Mouse (Mus musculus) bone marrow macrophage, adult 2 months (primary cell): ENCODE data around the gene Gm13283.

Source experiments
- CTCF ChIP-seq: IDR thresholded peaks from 2 replicates; pipeline ENCODE4 v1.5.1; 2012; ENCODE audit warnings: low read depth, mild to moderate bottlenecking, low read length, moderate library complexity
- POLR2A ChIP-seq: IDR thresholded peaks from 2 replicates; pipeline ENCODE4 v1.6.1; 2012; ENCODE audit warnings: mild to moderate bottlenecking, low read depth, low read length, borderline replicate concordance

DNA sequence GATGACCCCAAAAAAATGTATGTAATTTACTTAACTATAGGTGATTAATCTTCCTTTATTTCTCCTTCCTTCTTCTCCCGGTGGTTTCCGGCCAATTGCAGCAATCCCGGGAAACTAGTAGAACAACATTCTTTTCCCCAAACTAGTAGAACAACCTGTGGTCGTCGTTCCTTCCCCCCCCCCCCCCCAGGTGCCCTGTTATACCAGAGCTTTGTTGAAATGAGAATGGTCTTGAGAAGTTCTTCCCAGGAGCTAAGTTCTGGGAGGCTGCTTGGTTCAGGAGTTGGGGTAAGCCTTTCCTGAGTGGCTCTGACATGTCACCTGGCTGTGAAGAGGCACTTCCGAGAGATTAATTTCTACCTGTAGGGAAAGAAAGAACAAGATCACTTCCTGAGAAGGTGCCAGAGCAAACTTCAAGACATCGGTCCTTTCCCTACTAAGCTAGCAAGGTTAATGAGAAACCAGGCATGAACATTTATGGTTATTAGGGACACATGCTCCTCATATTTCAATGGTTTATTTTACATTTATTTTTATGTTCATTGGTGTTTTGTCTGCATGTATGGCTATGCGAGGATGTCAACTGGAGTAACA lies 36.3 kb upstream of the Gm13283 start:
- TF ChIP-seq CTCF (no peak), POLR2A (no peak)
